Mouse (Mus musculus): Measurements from ENCODE around the gene Arpc4.

DNA sequence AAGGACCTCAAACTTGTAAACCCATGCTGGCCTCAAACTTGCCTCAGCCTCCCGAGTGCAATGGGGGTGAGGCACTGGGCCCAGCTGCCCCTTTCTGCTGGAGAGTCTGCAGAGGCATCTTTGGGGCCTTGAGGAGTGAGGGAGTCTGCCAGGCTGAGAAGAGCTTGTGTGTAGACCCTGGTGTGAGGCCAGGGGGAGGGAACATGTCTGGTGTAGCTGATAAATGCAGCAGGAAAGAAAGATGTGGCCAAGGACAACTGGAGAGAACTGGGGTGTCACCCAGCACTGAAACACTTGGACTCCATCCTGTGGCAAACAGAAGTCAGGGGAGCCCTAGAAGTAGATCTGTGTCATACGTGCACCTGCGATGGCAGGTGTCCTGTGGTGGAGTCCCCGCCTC, 4.4 kb upstream of the Arpc4 start:
- no peak for TF ChIP-seq POLR2A (IDR thresholded peaks at IDR 0.05; ENCODE audit: control insufficient read depth, low read depth, low read length)
- TF ChIP-seq CTCF (IDR thresholded peaks at IDR 0.05; ENCODE audit: control insufficient read depth, insufficient read depth, insufficient replicate concordance, low read depth, low read length): no peak
